Mouse (Mus musculus): ENCODE data around the gene St6galnac1.
"Not testable (repeated sequence)": the region's sequence is repeated elsewhere in the genome, so short reads cannot be mapped to it uniquely, and the experiment has no call there.

GRCm38 (mm10) chr11:116746822-116747221, 28.5 kb downstream of the St6galnac1 start:
- TF ChIP-seq CTCF, EP300 (IDR thresholded peaks at IDR 0.05; ENCODE audit: low read depth): not testable (repeated sequence)

All from liver, embryonic 14.5 days (tissue).